Mouse (Mus musculus) midbrain, embryonic 12.5 days (tissue): ENCODE data around the gene Baz2b. TPM values are rescaled to one million over a fixed set of nuclear protein-coding genes. Genes with fewer than 3 reads are reported as not detected.

Experiments used
- ATAC-seq: fragments of 200-750 bp; cut with Nextera tagmentation; 2 replicates; pipeline ENCODE4 v1.8.0; 2017; ENCODE audit warnings: low read depth, moderate TSS enrichment, moderate library complexity; ENCODE audit not compliant: low FRiP score
- H3K27ac ChIP-seq: fragments of 300-500 bp; sonication (generic); replicated peaks from 2 replicates; pipeline ENCODE4 v1.5.1; 2016; ENCODE audit warnings: mild to moderate bottlenecking
- H3K27me3 ChIP-seq: fragments of 300-500 bp; sonication (generic); 2 replicates; pipeline ENCODE4 v1.6.1; 2016; ENCODE audit warnings: mild to moderate bottlenecking
- H3K36me3 ChIP-seq: fragments of 300-500 bp; sonication (generic); 2 replicates; pipeline ENCODE4 v1.6.1; 2016
- H3K4me1 ChIP-seq: fragments of 300-500 bp; sonication (generic); 2 replicates; pipeline ENCODE4 v1.6.1; 2016
- H3K4me2 ChIP-seq: fragments of 300-500 bp; sonication (generic); replicated peaks from 2 replicates; pipeline ENCODE4 v1.6.1; 2016; ENCODE audit warnings: mild to moderate bottlenecking, moderate library complexity
- H3K4me3 ChIP-seq: fragments of 300-500 bp; sonication (generic); 2 replicates; pipeline ENCODE4 v1.5.1; 2016; ENCODE audit warnings: mild to moderate bottlenecking
- H3K9ac ChIP-seq: fragments of 300-500 bp; sonication (generic); replicated peaks from 2 replicates; pipeline ENCODE4 v1.6.1; 2016; ENCODE audit warnings: mild to moderate bottlenecking, moderate library complexity
- H3K9me3 ChIP-seq: fragments of 300-500 bp; sonication (generic); 2 replicates; pipeline ENCODE4 v1.6.1; 2016; ENCODE audit warnings: mild to moderate bottlenecking
- WGBS: fragments of 180-500 bp; shearing (Covaris S2); methylation state at CpG from one replicate; pipeline ENCODE4 v1.1.7; 2016; 5-methylcytosine and 5-hydroxymethylcytosine counted together
- polyA plus RNA-seq: library from polyadenylated mRNA; unstranded; fragments of >200 nt; fragmentation: Nextera tagmentation; extraction: Ambion mirVana; gene quantifications from 2 replicates; pipeline ENCODE4 v1.2.1, GENCODE M21; 2016

Gene Baz2b
- polyA plus RNA-seq, 1 experiment from 2014 or later, result 86.9 TPM

- 0 out of 2 replicates have a peak, but pooled peaks cover 4% of the 10 kb centered on the region for H3K36me3 ChIP-seq
Observed at GRCm38 (mm10) chr2:60217620-60218019, 8.0 kb upstream of the Baz2b start.

GRCm38 (mm10) chr2:60216547-60217153, 7.0 kb upstream of the Baz2b start:
- 90% methylated on average over 4 of the region's 4 CpGs for WGBS
- 0 out of 2 replicates have a peak, but pooled peaks cover 4% of the 10 kb centered on the region for H3K36me3 ChIP-seq
- ATAC-seq, result no peak

More at GRCm38 (mm10) chr2:60217620-60218019, 8.0 kb upstream of the Baz2b start:
- no peak overlapping the region for H3K27ac ChIP-seq
- H3K4me3 ChIP-seq, result no peak overlapping the region
- ATAC-seq, result no peak
- peaks cover 3% of the 10 kb centered on the region; the same call in 1 of the 2 replicates for H3K4me1 ChIP-seq
- no peak overlapping the region for H3K9ac ChIP-seq
- H3K27me3 ChIP-seq, result no peaks in the 10 kb centered on the region
- no peak overlapping the region for H3K4me2 ChIP-seq
- H3K9me3 ChIP-seq, result no peaks in the 10 kb centered on the region
- WGBS, result 93% methylated on average over 6 of the region's 6 CpGs

GRCm38 (mm10) chr2:60214683-60215082, 5.0 kb upstream of the Baz2b start:
- Histone ChIP-seq H3K27me3 (no peaks in the 10 kb centered on the region), H3K36me3 (0 out of 2 replicates have a peak, but pooled peaks cover 4% of the 10 kb centered on the region)

More at GRCm38 (mm10) chr2:60216547-60217153, 7.0 kb upstream of the Baz2b start:
- Histone ChIP-seq H3K9ac (no peak overlapping the region), H3K4me1 (peaks cover 11% of the 10 kb centered on the region), H3K4me3 (no peak overlapping the region), H3K4me2 (no peak overlapping the region), H3K27me3 (no peaks in the 10 kb centered on the region), H3K27ac (no peak overlapping the region), H3K9me3 (no peaks in the 10 kb centered on the region)

GRCm38 (mm10) chr2:60212488-60212887, 2.8 kb upstream of the Baz2b start:
- no peak for ATAC-seq
- Histone ChIP-seq H3K4me3 (no peak overlapping the region), H3K4me1 (peaks cover 21% of the 10 kb centered on the region), H3K36me3 (0 out of 2 replicates have a peak, but pooled peaks cover 4% of the 10 kb centered on the region), H3K9ac (no peak overlapping the region), H3K4me2 (no peak overlapping the region), H3K27me3 (peaks cover 5% of the 10 kb centered on the region; the same call in 1 of the 2 replicates), H3K27ac (no peak overlapping the region), H3K9me3 (no peaks in the 10 kb centered on the region)

More at GRCm38 (mm10) chr2:60214683-60215082, 5.0 kb upstream of the Baz2b start:
- Histone ChIP-seq H3K4me3 (no peak overlapping the region), H3K27ac (no peak overlapping the region), H3K4me1 (peaks cover 18% of the 10 kb centered on the region), H3K9me3 (no peaks in the 10 kb centered on the region), H3K9ac (no peak overlapping the region), H3K4me2 (no peak overlapping the region)
- ATAC-seq, result no peak
- 94% methylated on average over 2 of the region's 2 CpGs for WGBS

- no peaks in the 10 kb centered on the region for H3K9me3 ChIP-seq
- H3K36me3 ChIP-seq, result 0 out of 2 replicates have a peak, but pooled peaks cover 4% of the 10 kb centered on the region
- no peak for ATAC-seq
- peak overlapping the region; percentile 95; the same call in 1 of the 2 replicates for H3K27ac ChIP-seq
- peaks cover 21% of the 10 kb centered on the region for H3K4me1 ChIP-seq
- WGBS, result 31% methylated on average over 5 of the region's 5 CpGs
- H3K27me3 ChIP-seq, result peaks cover 5% of the 10 kb centered on the region; the same call in 1 of the 2 replicates
- H3K4me2 ChIP-seq, result peak overlapping the region; percentile 77
- H3K4me3 ChIP-seq, result peak overlapping the region; percentile 91
- peak overlapping the region; percentile 94 for H3K9ac ChIP-seq
Observed at GRCm38 (mm10) chr2:60210821-60211220, 1.2 kb upstream of the Baz2b start.

DNA sequence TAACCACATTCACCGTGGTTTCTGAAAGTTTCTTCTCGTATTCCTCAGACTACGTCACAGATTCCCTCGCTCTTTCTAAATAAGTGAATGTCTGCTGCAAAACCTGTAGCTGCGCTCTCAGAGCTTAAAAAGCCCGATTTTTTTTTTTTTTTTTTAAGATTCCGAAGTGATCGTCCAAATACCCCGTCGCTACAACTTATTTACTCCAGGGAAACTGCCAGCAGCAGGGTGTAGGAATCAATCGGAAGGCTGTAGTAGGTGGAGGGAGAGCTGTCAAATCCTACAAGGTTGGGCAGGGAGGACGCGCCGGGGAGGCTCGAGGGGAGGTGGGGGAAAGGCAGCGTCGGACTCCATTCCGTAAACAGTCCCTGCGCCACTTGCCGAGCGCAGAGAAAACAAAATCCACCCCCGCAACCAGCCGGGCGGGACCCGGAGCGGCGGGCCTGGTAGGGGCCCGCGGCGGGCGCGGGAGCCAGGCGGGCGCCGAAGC, 472 bp downstream of the Baz2b start:
- WGBS, result under 1% methylated on average over 28 of the region's 35 CpGs
- H3K36me3 ChIP-seq, result 0 out of 2 replicates have a peak, but pooled peaks cover 2% of the 10 kb centered on the region
- peak; percentile 50; the same call in 1 of the 2 replicates for ATAC-seq
- peak overlapping the region; percentile 91 for H3K4me3 ChIP-seq
- H3K9ac ChIP-seq, result peak overlapping the region; percentile 94
- peak overlapping the region; percentile 95 for H3K27ac ChIP-seq
- H3K4me1 ChIP-seq, result peaks cover 23% of the 10 kb centered on the region
- peaks cover 5% of the 10 kb centered on the region; the same call in 1 of the 2 replicates for H3K27me3 ChIP-seq
- H3K9me3 ChIP-seq, result no peaks in the 10 kb centered on the region
- H3K4me2 ChIP-seq, result peak overlapping the region; percentile 77

DNA sequence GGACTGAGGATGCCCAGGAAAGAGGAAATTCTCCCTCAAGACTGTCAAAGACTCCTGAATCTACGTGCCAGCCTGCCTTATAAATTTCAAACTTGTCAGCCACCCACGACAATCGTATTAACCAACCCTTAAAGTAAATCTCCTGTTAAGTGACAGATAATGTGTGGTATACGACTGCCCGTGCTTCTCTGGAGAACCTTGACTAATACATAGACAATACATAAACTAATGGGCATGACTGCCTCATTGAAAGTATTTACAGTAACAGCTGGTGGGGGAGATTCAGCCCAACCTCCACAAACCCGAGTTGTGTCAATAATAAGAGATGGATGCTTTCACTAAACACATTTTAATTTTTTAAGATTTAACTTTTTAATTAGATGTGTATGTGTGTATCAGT, 3.8 kb downstream of the Baz2b start:
- peaks cover 5% of the 10 kb centered on the region; the same call in 1 of the 2 replicates for H3K27me3 ChIP-seq
- H3K27ac ChIP-seq, result no peak overlapping the region
- peaks cover 6% of the 10 kb centered on the region for H3K4me1 ChIP-seq
- no peak overlapping the region for H3K4me3 ChIP-seq
- no peak overlapping the region for H3K9ac ChIP-seq
- H3K36me3 ChIP-seq, result no peaks in the 10 kb centered on the region
- peak; percentile 32; the same call in 1 of the 2 replicates for ATAC-seq
- no peaks in the 10 kb centered on the region for H3K9me3 ChIP-seq
- H3K4me2 ChIP-seq, result no peak overlapping the region
- 69% methylated on average over 6 of the region's 6 CpGs for WGBS

- peaks cover 5% of the 10 kb centered on the region; the same call in 1 of the 2 replicates for H3K27me3 ChIP-seq
- no peak overlapping the region for H3K9ac ChIP-seq
- H3K36me3 ChIP-seq, result no peaks in the 10 kb centered on the region
- H3K4me3 ChIP-seq, result no peak overlapping the region
- H3K27ac ChIP-seq, result no peak overlapping the region
- no peak overlapping the region for H3K4me2 ChIP-seq
- 88% methylated on average over 6 of the region's 6 CpGs for WGBS
- H3K9me3 ChIP-seq, result no peaks in the 10 kb centered on the region
- no peak for ATAC-seq
- H3K4me1 ChIP-seq, result peaks cover 5% of the 10 kb centered on the region
Observed at GRCm38 (mm10) chr2:60204162-60204561, 5.5 kb downstream of the Baz2b start.

- Histone ChIP-seq H3K4me1 (peaks cover 5% of the 10 kb centered on the region), H3K27ac (no peak overlapping the region), H3K36me3 (no peaks in the 10 kb centered on the region), H3K9ac (no peak overlapping the region), H3K9me3 (no peaks in the 10 kb centered on the region), H3K4me3 (no peak overlapping the region), H3K27me3 (peaks cover 5% of the 10 kb centered on the region; the same call in 1 of the 2 replicates), H3K4me2 (no peak overlapping the region)
- ATAC-seq, result no peak
- WGBS, result 93% methylated on average over 4 of the region's 4 CpGs
Observed at GRCm38 (mm10) chr2:60203733-60204132, 5.9 kb downstream of the Baz2b start.

DNA sequence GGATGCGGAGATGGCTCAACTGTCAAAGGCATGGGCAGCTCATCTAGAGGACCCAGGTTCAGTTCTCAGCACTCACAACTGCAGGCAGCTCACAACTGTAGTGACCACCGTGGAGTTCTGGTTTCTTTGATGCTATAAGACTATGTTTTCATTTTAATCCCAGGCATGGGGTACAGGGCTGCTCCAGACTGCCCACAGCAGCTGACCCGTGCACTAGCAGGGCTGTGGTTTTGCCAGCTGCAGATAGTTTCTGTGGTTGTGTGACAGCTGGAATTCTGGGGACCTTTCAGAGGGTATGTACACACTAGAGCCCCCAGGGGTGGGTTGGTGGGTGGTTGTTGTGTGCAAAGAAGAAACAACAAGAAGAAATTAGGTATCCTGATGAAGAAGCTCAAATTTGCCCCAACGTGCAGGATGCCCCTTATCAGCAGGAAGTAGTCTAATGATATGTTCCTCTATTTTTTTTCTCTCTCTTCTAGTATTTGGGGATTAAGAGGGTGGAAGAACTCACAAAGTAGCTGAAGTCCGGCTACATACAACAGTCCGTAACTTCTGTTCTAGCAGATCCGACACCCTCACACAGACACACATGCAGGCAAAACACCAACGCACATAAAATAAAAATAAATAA, 6.6 kb downstream of the Baz2b start:
- ATAC-seq, result no peak
- Histone ChIP-seq H3K9ac (no peak overlapping the region), H3K9me3 (no peaks in the 10 kb centered on the region), H3K27me3 (peaks cover 2% of the 10 kb centered on the region; the same call in 1 of the 2 replicates), H3K27ac (no peak overlapping the region), H3K4me3 (no peak overlapping the region), H3K4me1 (peaks cover 2% of the 10 kb centered on the region; the same call in 1 of the 2 replicates), H3K4me2 (no peak overlapping the region), H3K36me3 (no peaks in the 10 kb centered on the region)
- WGBS, result 85% methylated on average over 8 of the region's 8 CpGs

GRCm38 (mm10) chr2:60200667-60201066, 9.0 kb downstream of the Baz2b start:
- H3K9me3 ChIP-seq, result no peaks in the 10 kb centered on the region
- no peak overlapping the region for H3K9ac ChIP-seq
- H3K4me3 ChIP-seq, result no peak overlapping the region
- H3K4me2 ChIP-seq, result no peak overlapping the region
- H3K36me3 ChIP-seq, result no peaks in the 10 kb centered on the region
- no peaks in the 10 kb centered on the region for H3K27me3 ChIP-seq
- H3K4me1 ChIP-seq, result peaks cover under 1% of the 10 kb centered on the region; the same call in 1 of the 2 replicates
- ATAC-seq, result no peak
- H3K27ac ChIP-seq, result no peak overlapping the region
- WGBS, result 54% methylated on average over 8 of the region's 8 CpGs

- H3K9ac ChIP-seq, result no peak overlapping the region
- no peaks in the 10 kb centered on the region for H3K36me3 ChIP-seq
- H3K27me3 ChIP-seq, result no peaks in the 10 kb centered on the region
- no peak for ATAC-seq
- H3K27ac ChIP-seq, result no peak overlapping the region
- no peak overlapping the region for H3K4me3 ChIP-seq
- no peak overlapping the region for H3K4me2 ChIP-seq
- WGBS, result 96% methylated on average over 5 of the region's 5 CpGs
- no peaks in the 10 kb centered on the region for H3K9me3 ChIP-seq
- no peaks in the 10 kb centered on the region for H3K4me1 ChIP-seq
Observed at GRCm38 (mm10) chr2:60200051-60200562, 9.5 kb downstream of the Baz2b start.
